In the genomic region with DNA sequence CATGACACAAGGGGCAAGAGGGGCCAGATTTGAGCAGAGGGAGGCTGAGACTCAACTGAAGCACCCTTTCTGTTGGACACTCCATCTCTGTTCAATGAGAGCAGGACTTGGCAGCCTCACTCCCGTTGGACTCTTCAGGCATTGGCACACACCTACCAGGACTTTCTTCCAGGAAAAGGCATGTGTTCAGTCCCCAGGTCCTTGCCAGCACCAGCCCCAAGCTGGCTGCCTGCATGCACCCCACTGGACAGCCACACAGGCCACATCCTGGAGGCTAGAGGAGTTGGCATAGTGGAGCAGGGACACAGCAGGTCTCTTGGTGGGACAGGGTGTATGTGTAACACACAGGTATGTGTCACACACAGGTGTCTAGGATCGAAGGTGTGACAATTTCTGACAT, we compare ENCODE assay signal across 22 mouse cellular contexts. TPM values are rescaled to one million over a fixed set of nuclear protein-coding genes. Genes with fewer than 3 reads are reported as not detected.
DNase-seq lines count a peak whose midpoint lies in the region; ATAC-seq lines count a peak whose summit lies in the region.
"Had no signal": no experiment of that assay in that cellular context is flagged by ENCODE, and none has a peak within 500 bp of the region (broad histone marks: within the 10 kb centered on the region; RNA-seq: fewer than 3 reads in every experiment).

No protein-coding gene starts in this region.

- peak; percentile 37 for DNase-seq in gastrocnemius, adult 18-20 months (ENCODE audit: low spot score)
- DNase-seq in gastrocnemius, postnatal 4 days (ENCODE audit: low spot score in 2 of 2): no peak
- DNase-seq in brain, adult 2 months (ENCODE audit: low read depth, low spot score): peak; percentile 93
- peak; percentile 84 to 89 for DNase-seq in cerebellum, adult 18-20 months
- DNase-seq in cerebellum, postnatal 25 days: peak; percentile 91
- DNase-seq in embryo, embryonic 9.5 days (ENCODE audit: extremely low spot score): no peak
- no peak for DNase-seq in spleen, adult 18-20 months
- no peak for DNase-seq in forebrain, embryonic 11.5 days (ENCODE audit: low spot score)
- DNase-seq: embryo, embryonic 11 days; heart, adult 11 months; heart, postnatal 36 days; kidney, adult 11 months; liver, postnatal 0 days; lung, postnatal 10 days; thymus, postnatal 4 days had no signal

- H3K9ac ChIP-seq in forebrain, embryonic 11.5 days (ENCODE audit: low read length): no peak overlapping the region
- H3K9ac ChIP-seq: embryonic facial prominence, embryonic 15.5 days; hindbrain, embryonic 15.5 days; liver, postnatal 0 days had no signal

- peaks cover 40% of the 10 kb centered on the region for H3K27me3 ChIP-seq in forebrain, embryonic 11.5 days (ENCODE audit: control insufficient read depth, insufficient read depth, low read length)

- H3K36me3 ChIP-seq in forebrain, embryonic 11.5 days (ENCODE audit: control insufficient read depth, insufficient read depth, low read length): no peaks in the 10 kb centered on the region
- H3K36me3 ChIP-seq: embryonic facial prominence, embryonic 15.5 days; hindbrain, embryonic 15.5 days; limb, embryonic 10.5 days; midbrain, embryonic 12.5 days had no signal

- no peak overlapping the region for H3K4me2 ChIP-seq in forebrain, embryonic 11.5 days (ENCODE audit: low read depth, low read length, severe bottlenecking)
- H3K4me2 ChIP-seq: embryonic facial prominence, embryonic 15.5 days; hindbrain, embryonic 15.5 days had no signal

- no peak overlapping the region for H3K4me3 ChIP-seq in forebrain, embryonic 11.5 days (ENCODE audit: low read depth, low read length)
- H3K4me3 ChIP-seq: embryonic facial prominence, embryonic 15.5 days; hindbrain, embryonic 15.5 days; layer of hippocampus, adult 2 months; midbrain, embryonic 12.5 days had no signal

- H3K9me3 ChIP-seq in forebrain, embryonic 11.5 days (ENCODE audit: control insufficient read depth, low read length): no peaks in the 10 kb centered on the region
- H3K9me3 ChIP-seq: embryonic facial prominence, embryonic 15.5 days; hindbrain, embryonic 15.5 days; limb, embryonic 10.5 days; midbrain, embryonic 12.5 days had no signal

- no peak for ATAC-seq in forebrain, embryonic 11.5 days (replicated peaks; ENCODE audit: low FRiP score)
- ATAC-seq: liver, postnatal 0 days had no signal

- H3K4me1 ChIP-seq in forebrain, embryonic 11.5 days (replicated peaks; ENCODE audit: control insufficient read depth, insufficient read depth, low read length): peaks cover 14% of the 10 kb centered on the region

- H3K27ac ChIP-seq in forebrain, embryonic 11.5 days (ENCODE audit: low read depth, low read length): no peak overlapping the region
- H3K27ac ChIP-seq: embryonic facial prominence, embryonic 15.5 days; hindbrain, embryonic 15.5 days; kidney, postnatal 0 days; layer of hippocampus, adult 2 months had no signal

- WGBS in forebrain, embryonic 11.5 days: 73% methylated on average over 2 of the region's 2 CpGs

RNA-seq across cellular contexts. Expression of a gene that starts 13.7 kb away (rescaled TPM):
- total RNA-seq in gastrocnemius, adult 18-20 months (2021): 10 to 100 TPM; 18.6 to 21.6 TPM
- total RNA-seq in gastrocnemius, postnatal 4 days (2021): 1,000 to 10,000 TPM; 1,832 to 1,854 TPM
- polyA plus RNA-seq in forebrain, embryonic 11.5 days (2014; fragmentation: Nextera tagmentation; extraction: Ambion mirVana): 372 and 435 TPM in 2 replicates

RNA-seq across cellular contexts. Expression of a gene that starts 26.4 kb away (rescaled TPM):
- under 1 TPM; 0.17 to 0.32 TPM for total RNA-seq in gastrocnemius, adult 18-20 months (2021)
- under 1 TPM; 0.44 to 0.86 TPM for total RNA-seq in gastrocnemius, postnatal 4 days (2021)
- polyA plus RNA-seq in forebrain, embryonic 11.5 days (2014; fragmentation: Nextera tagmentation; extraction: Ambion mirVana): 0.20 and 0.29 TPM in 2 replicates
- total RNA-seq: monocyte, adult 5-6 weeks had no signal

RNA-seq across cellular contexts. Expression of a gene that starts 55.8 kb away (rescaled TPM):
- not detected for total RNA-seq in gastrocnemius, adult 18-20 months (2021)
- total RNA-seq in gastrocnemius, postnatal 4 days (2021): not detected
- 1.2 and 2.3 TPM in 2 replicates for polyA plus RNA-seq in forebrain, embryonic 11.5 days (2014; fragmentation: Nextera tagmentation; extraction: Ambion mirVana)
- total RNA-seq: heart, postnatal 36 days; layer of hippocampus, adult 2 months; monocyte, adult 5-6 weeks had no signal

Comparison
In these comparisons a context has a peak if more than half of its experiments do, and no peak if none do; other contexts are left out.
1. DNase-seq: peak in gastrocnemius, adult 18-20 months (single experiment), brain, adult 2 months (single experiment), cerebellum, adult 18-20 months (2 of 2) and cerebellum, postnatal 25 days (2 of 2); none in gastrocnemius, postnatal 4 days (0 of 2), embryo, embryonic 9.5 days (single experiment), spleen, adult 18-20 months (0 of 2) and forebrain, embryonic 11.5 days (single experiment).
2. RNA of a gene that starts 13.7 kb away (total RNA-seq): 1,832 to 1,854 TPM in gastrocnemius, postnatal 4 days; 18.6 to 21.6 TPM in gastrocnemius, adult 18-20 months; every median in the first group is over 10 times any median in the second.